Mouse (Mus musculus) C2C12 (cell line): ENCODE measurements around the gene Wwox.

Experiments
- CTCF ChIP-seq: IDR thresholded peaks from one replicate; pipeline ENCODE4 v1.5.1; 2011; ENCODE audit not compliant: control insufficient read depth, insufficient read depth, insufficient read length
- FOSL1 ChIP-seq: IDR thresholded peaks from one replicate; pipeline ENCODE4 v1.8.0; 2011; ENCODE audit warnings: mild to moderate bottlenecking, low read length; ENCODE audit not compliant: poor library complexity, insufficient read depth, severe bottlenecking
- MAX ChIP-seq: IDR thresholded peaks from one replicate; pipeline ENCODE4 v1.6.1; 2011; ENCODE audit warnings: mild to moderate bottlenecking, control low read depth
- MYOD1 ChIP-seq: IDR thresholded peaks from one replicate; pipeline ENCODE4 v1.6.1; 2011; ENCODE audit warnings: low read depth; ENCODE audit not compliant: control insufficient read depth, insufficient read length
- MYOG ChIP-seq: IDR thresholded peaks from one replicate; pipeline ENCODE4 v1.6.1; 2011; ENCODE audit not compliant: control insufficient read depth, insufficient read length; ENCODE audit errors: extremely low read depth
- USF1 ChIP-seq: IDR thresholded peaks from one replicate; pipeline ENCODE4 v1.6.1; 2011; ENCODE audit warnings: low read depth, mild to moderate bottlenecking, control low read depth, moderate library complexity

DNA sequence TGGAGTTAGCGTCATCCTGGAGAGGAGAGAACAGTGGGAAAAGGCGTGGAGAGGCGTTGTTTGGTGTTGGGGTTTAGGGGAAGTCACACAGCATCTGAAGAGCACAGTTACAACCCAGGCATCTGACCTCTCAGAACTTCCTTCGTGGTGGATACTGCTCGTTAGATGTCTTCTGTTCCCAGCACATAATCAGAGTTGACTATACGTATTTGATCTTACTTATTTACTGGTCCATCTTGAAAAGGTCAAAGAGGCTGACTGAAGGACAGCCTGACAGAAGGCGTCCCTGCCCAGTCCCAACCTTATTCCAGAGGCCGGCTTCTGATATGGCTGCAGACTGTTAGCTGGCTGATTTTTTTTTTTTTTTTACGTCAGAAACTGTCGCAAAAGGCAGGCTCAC is 90.1 kb downstream of the Wwox start:
- TF ChIP-seq MYOG: no peak
- no peak for TF ChIP-seq CTCF
- no peak for TF ChIP-seq MYOD1
- TF ChIP-seq FOSL1: no peak
- TF ChIP-seq MAX: no peak
- no peak for TF ChIP-seq USF1
